Mouse (Mus musculus): ENCODE measurements around the gene Smim26. TPM values are rescaled to one million over a fixed set of nuclear protein-coding genes. Genes with fewer than 3 reads are reported as not detected.

Smim26 gene
- total and polyA plus RNA-seq, 3 experiments = 25.4 to 95.7 (median 92.0) TPM

GRCm38 (mm10) chr2:144638719-144639118 is 44.9 kb downstream of the Smim26 start:
- TF ChIP-seq CTCF (IDR thresholded peaks at IDR 0.05) (peak; percentile 66), POLR2A (IDR thresholded peaks at IDR 0.05; ENCODE audit: insufficient read depth, low read depth, low read length) (no peak)
- no peak overlapping the region for H3K27ac ChIP-seq
- H3K79me2 ChIP-seq (replicated peaks; ENCODE audit: control insufficient read depth, insufficient read depth, low read length) = no peaks in the 10 kb centered on the region
- no peak overlapping the region for H3K4me3 ChIP-seq
- 35% methylated on average over 4 of the region's 4 CpGs for WGBS
- H3K36me3 ChIP-seq (ENCODE audit: control insufficient read depth, insufficient read depth, low read length) = no peaks in the 10 kb centered on the region
- H3K4me1 ChIP-seq (ENCODE audit: control insufficient read depth, insufficient read depth, low read length) = no peaks in the 10 kb centered on the region; the same call in 1 of the 2 replicates
- H3K27me3 ChIP-seq (ENCODE audit: control insufficient read depth, insufficient read depth, low read length) = no peaks in the 10 kb centered on the region
- peak in 1 of 2 experiments; percentile 34 for DNase-seq
- intact Hi-C loops (cut with DNase I) = loop anchor here (5.0 kb wide), 2 partner anchors 879 to 949 kb away; no protein-coding TSS in a partner anchor
- no peak overlapping the region for H3K9ac ChIP-seq (ENCODE audit: low read depth, low read length)

GRCm38 (mm10) chr2:144640101-144640500 is 46.2 kb downstream of the Smim26 start:
- Histone ChIP-seq H3K27me3 (ENCODE audit: control insufficient read depth, insufficient read depth, low read length) (no peaks in the 10 kb centered on the region), H3K4me3 (no peak overlapping the region), H3K27ac (no peak overlapping the region), H3K36me3 (ENCODE audit: control insufficient read depth, insufficient read depth, low read length) (no peaks in the 10 kb centered on the region), H3K4me1 (ENCODE audit: control insufficient read depth, insufficient read depth, low read length) (no peaks in the 10 kb centered on the region; the same call in 1 of the 2 replicates), H3K79me2 (replicated peaks; ENCODE audit: control insufficient read depth, insufficient read depth, low read length) (no peaks in the 10 kb centered on the region), H3K9ac (ENCODE audit: low read depth, low read length) (no peak overlapping the region)
- TF ChIP-seq EP300 (IDR thresholded peaks at IDR 0.05; ENCODE audit: insufficient read depth, low read depth, low read length) (no peak), POLR2A (IDR thresholded peaks at IDR 0.05; ENCODE audit: insufficient read depth, low read depth, low read length) (no peak)
- WGBS = 79% methylated on average over 7 of the region's 7 CpGs
- intact Hi-C loops (cut with DNase I) = no loop called here
- DNase-seq = no peak

- Histone ChIP-seq H3K4me1 (ENCODE audit: control insufficient read depth, insufficient read depth, low read length) (no peaks in the 10 kb centered on the region; the same call in 1 of the 2 replicates), H3K36me3 (ENCODE audit: control insufficient read depth, insufficient read depth, low read length) (no peaks in the 10 kb centered on the region), H3K9ac (ENCODE audit: low read depth, low read length) (no peak overlapping the region), H3K27me3 (ENCODE audit: control insufficient read depth, insufficient read depth, low read length) (no peaks in the 10 kb centered on the region), H3K79me2 (replicated peaks; ENCODE audit: control insufficient read depth, insufficient read depth, low read length) (no peaks in the 10 kb centered on the region), H3K27ac (no peak overlapping the region), H3K4me3 (no peak overlapping the region)
- no peak for TF ChIP-seq CTCF (IDR thresholded peaks at IDR 0.05)
- intact Hi-C loops (cut with DNase I) = no loop called here
- 82% methylated on average over 4 of the region's 4 CpGs for WGBS
- peak; percentile 29 to 32 for DNase-seq
These were observed 48.1 kb downstream of the Smim26 start for GRCm38 (mm10) chr2:144641991-144642390.

Small RNAs within 50 kb of the gene (microRNA-seq; reads per million reads assigned to microRNA genes)
- gene Gm24823 = 0 reads per million in 2 experiments

Other genes starting within 250 kb of the Smim26 start
- 10 to 100 TPM; 23.7 to 26.8 TPM for gene Kat14, start 225.1 kb upstream of the Smim26 start, total RNA-seq (2021)
- 22.2 and 26.1 TPM in 2 replicates for gene Kat14, start 225.1 kb upstream of the Smim26 start, polyA plus RNA-seq (2012; rRNA removed)
- 1 to 10 TPM; 8.9 to 9.1 TPM for gene Pet117, start 225.1 kb upstream of the Smim26 start, total RNA-seq (2021)
- not detected in 2 replicates for gene Pet117, start 225.1 kb upstream of the Smim26 start, polyA plus RNA-seq (2012; rRNA removed)
- gene Dzank1, start 66.6 kb upstream of the Smim26 start, total RNA-seq (2021) = under 1 TPM; 0.63 to 0.66 TPM
- gene Dzank1, start 66.6 kb upstream of the Smim26 start, polyA plus RNA-seq (2012; rRNA removed) = 0.49 and 0.76 TPM in 2 replicates
- gene Polr3f, start 66.3 kb upstream of the Smim26 start, total RNA-seq (2021) = 10 to 100 TPM; 10.4 to 12.1 TPM
- gene Polr3f, start 66.3 kb upstream of the Smim26 start, polyA plus RNA-seq (2012; rRNA removed) = 4.0 and 8.8 TPM in 2 replicates
- gene Rbbp9, start 43.2 kb upstream of the Smim26 start, total RNA-seq (2021) = 10 to 100 TPM; 10.4 to 12.1 TPM
- 7.3 and 11.0 TPM in 2 replicates for gene Rbbp9, start 43.2 kb upstream of the Smim26 start, polyA plus RNA-seq (2012; rRNA removed)
- gene Sec23b, start 37.8 kb upstream of the Smim26 start, total RNA-seq (2021) = 10 to 100 TPM; 22.9 to 23.9 TPM
- 18.4 and 28.3 TPM in 2 replicates for gene Sec23b, start 37.8 kb upstream of the Smim26 start, polyA plus RNA-seq (2012; rRNA removed)
- 10 to 100 TPM; 13.9 to 15.7 TPM for gene Dtd1, start 5.8 kb downstream of the Smim26 start, total RNA-seq (2021)
- 10.5 and 13.1 TPM in 2 replicates for gene Dtd1, start 5.8 kb downstream of the Smim26 start, polyA plus RNA-seq (2012; rRNA removed)
- gene Scp2d1, start 229.6 kb downstream of the Smim26 start, total RNA-seq (2021) = not detected
- 0.23 TPM in 1 of 2 replicates, not detected in the other for gene Scp2d1, start 229.6 kb downstream of the Smim26 start, polyA plus RNA-seq (2012; rRNA removed)